27 mouse cellular contexts compared by ENCODE assay signal in genomic region chr10:98611707-98612360, GRCm38 (mm10).
DNase-seq lines count a peak whose midpoint lies in the region; ATAC-seq and TF ChIP-seq lines count a peak whose summit lies in the region.
"Had no signal": no experiment of that assay in that cellular context is flagged by ENCODE, and none has a peak within 500 bp of the region (broad histone marks: within the 10 kb centered on the region; RNA-seq: fewer than 3 reads in every experiment).

No protein-coding gene starts in this region.

- H3K4me2 ChIP-seq in liver, embryonic 14.5 days (ENCODE audit: low read depth): no peak overlapping the region
- no peak overlapping the region for H3K4me2 ChIP-seq in liver, embryonic 12.5 days
- peak overlapping the region; percentile 29 for H3K4me2 ChIP-seq in CH12.LX (ENCODE audit: insufficient read depth, low read depth, poor library complexity, severe bottlenecking)
- H3K4me2 ChIP-seq in hindbrain, embryonic 11.5 days (replicated peaks; ENCODE audit: low read depth, low read length): no peak overlapping the region
- H3K4me2 ChIP-seq: embryonic facial prominence, embryonic 13.5 days; heart, embryonic 11.5 days; hindbrain, embryonic 12.5 days; hindbrain, embryonic 15.5 days had no signal

- no peak for TF ChIP-seq RAD21 in CH12.LX (IDR thresholded peaks at IDR 0.05; ENCODE audit: low read depth, low read length)

- no peaks in the 10 kb centered on the region for H3K36me3 ChIP-seq in liver, embryonic 14.5 days (replicated peaks; ENCODE audit: control insufficient read depth, insufficient read depth, low read depth)
- no peaks in the 10 kb centered on the region for H3K36me3 ChIP-seq in liver, embryonic 12.5 days
- no peaks in the 10 kb centered on the region for H3K36me3 ChIP-seq in CH12.LX (replicated peaks in 1 of 2; ENCODE audit: control insufficient read depth in 1 of 2, insufficient read depth in 1 of 2, low read length in 1 of 2)
- H3K36me3 ChIP-seq in hindbrain, embryonic 11.5 days (ENCODE audit: control insufficient read depth, insufficient read depth, low read length): no peaks in the 10 kb centered on the region
- H3K36me3 ChIP-seq: embryonic facial prominence, embryonic 10.5 days; embryonic facial prominence, embryonic 13.5 days; hindbrain, embryonic 12.5 days; hindbrain, embryonic 15.5 days had no signal

- H3K9me3 ChIP-seq in liver, embryonic 14.5 days (ENCODE audit: control insufficient read depth, low read length): no peaks in the 10 kb centered on the region
- no peaks in the 10 kb centered on the region for H3K9me3 ChIP-seq in liver, embryonic 12.5 days (replicated peaks)
- no peaks in the 10 kb centered on the region for H3K9me3 ChIP-seq in CH12.LX (replicated peaks; ENCODE audit: low read length)
- no peaks in the 10 kb centered on the region for H3K9me3 ChIP-seq in hindbrain, embryonic 11.5 days (ENCODE audit: control insufficient read depth, low read length)
- H3K9me3 ChIP-seq: embryonic facial prominence, embryonic 10.5 days; embryonic facial prominence, embryonic 13.5 days; hindbrain, embryonic 12.5 days; hindbrain, embryonic 15.5 days had no signal

- peaks cover 3% of the 10 kb centered on the region for H3K27me3 ChIP-seq in liver, embryonic 14.5 days (ENCODE audit: control insufficient read depth, insufficient read depth, low read length)
- H3K27me3 ChIP-seq in liver, embryonic 12.5 days (replicated peaks): peaks cover 7% of the 10 kb centered on the region
- no peaks in the 10 kb centered on the region for H3K27me3 ChIP-seq in CH12.LX (replicated peaks)
- H3K27me3 ChIP-seq in hindbrain, embryonic 11.5 days (ENCODE audit: control insufficient read depth, insufficient read depth, low read length): no peaks in the 10 kb centered on the region
- H3K27me3 ChIP-seq: embryonic facial prominence, embryonic 13.5 days; hindbrain, embryonic 12.5 days; hindbrain, embryonic 15.5 days had no signal

- peak; percentile 7; the same call in 1 of the 2 replicates for ATAC-seq in frontal cortex, adult (ENCODE audit: low TSS enrichment)
- ATAC-seq in liver, embryonic 14.5 days (ENCODE audit: insufficient read depth): 0 out of 2 replicates have a peak, but pooled peaks have one; percentile 4
- no peak for ATAC-seq in liver, embryonic 12.5 days
- ATAC-seq in hindbrain, embryonic 11.5 days (ENCODE audit: low FRiP score): no peak
- ATAC-seq: activated CD4-positive, CD25-positive, alpha-beta regulatory T cell, adult 4 months; CD4-positive, CD25-positive, alpha-beta regulatory T cell, adult 4 months; forebrain, embryonic 14.5 days; forebrain, postnatal 0 days; intestine, postnatal 0 days had no signal

- no peaks in the 10 kb centered on the region for H3K4me1 ChIP-seq in liver, embryonic 14.5 days (replicated peaks; ENCODE audit: control insufficient read depth in 2 of 2, insufficient read depth in 2 of 2, low read length in 1 of 2)
- H3K4me1 ChIP-seq in liver, embryonic 12.5 days: no peaks in the 10 kb centered on the region
- H3K4me1 ChIP-seq in CH12.LX (ENCODE audit: control insufficient read depth in 1 of 2, insufficient read depth in 2 of 2): peaks cover 15 to 51% of the 10 kb centered on the region in 2 experiments; a peak in 3 of 4 replicates
- no peaks in the 10 kb centered on the region for H3K4me1 ChIP-seq in hindbrain, embryonic 11.5 days (replicated peaks; ENCODE audit: control insufficient read depth, insufficient read depth, low read length)
- H3K4me1 ChIP-seq: embryonic facial prominence, embryonic 10.5 days; embryonic facial prominence, embryonic 13.5 days; hindbrain, embryonic 12.5 days; hindbrain, embryonic 15.5 days had no signal

- no peak for TF ChIP-seq POLR2A in CH12.LX (IDR thresholded peaks at IDR 0.05; ENCODE audit: low read depth, low read length)

- WGBS in liver, embryonic 14.5 days (ENCODE audit: insufficient replicate concordance): 58% methylated on average over 4 of the region's 4 CpGs
- 60% methylated on average over 4 of the region's 4 CpGs for WGBS in liver, embryonic 12.5 days (ENCODE audit: insufficient replicate concordance)
- WGBS in hindbrain, embryonic 11.5 days: 88% methylated on average over 4 of the region's 4 CpGs

- no peak for TF ChIP-seq EP300 in liver, embryonic 14.5 days (IDR thresholded peaks at IDR 0.05; ENCODE audit: low read depth)
- TF ChIP-seq EP300 in CH12.LX (IDR thresholded peaks at IDR 0.05; ENCODE audit: low read length): 0 out of 2 replicates have a peak, but pooled peaks have one; percentile 53

- no peaks in the 10 kb centered on the region for H3K79me2 ChIP-seq in CH12.LX (replicated peaks; ENCODE audit: control insufficient read depth, extremely low read depth, insufficient read depth, poor library complexity, severe bottlenecking)

- H3K27ac ChIP-seq in liver, embryonic 14.5 days: no peak overlapping the region
- H3K27ac ChIP-seq in liver, embryonic 12.5 days: no peak overlapping the region
- no peak overlapping the region for H3K27ac ChIP-seq in CH12.LX (ENCODE audit: insufficient read depth, low read depth)
- no peak overlapping the region for H3K27ac ChIP-seq in hindbrain, embryonic 11.5 days (ENCODE audit: low read depth, low read length)
- H3K27ac ChIP-seq: embryonic facial prominence, embryonic 10.5 days; embryonic facial prominence, embryonic 13.5 days; hindbrain, embryonic 12.5 days; hindbrain, embryonic 15.5 days had no signal

- dilution Hi-C loops in CH12.LX (cut with MboI; ENCODE audit: extremely low pct_ligation_motif_present, extremely low pct_unique_long_range_greater_than_20kb, low sequenced_read_pairs): no loop called here

- no peak for TF ChIP-seq CTCF in liver, embryonic 14.5 days (IDR thresholded peaks at IDR 0.05; ENCODE audit: low read depth)
- TF ChIP-seq CTCF in CH12.LX (conservative IDR thresholded peaks at IDR 0.05 in 1 of 2, IDR thresholded peaks at IDR 0.05 in 1 of 2; ENCODE audit: low read depth in 2 of 2, low read length in 2 of 2): no peak

- no peak for DNase-seq in frontal cortex, postnatal 25 days (ENCODE audit: low spot score in 2 of 2)
- DNase-seq in liver, embryonic 14.5 days (ENCODE audit: low read depth in 3 of 3, low spot score in 3 of 3): no peak
- DNase-seq in CH12.LX (ENCODE audit: extremely low read depth): peak; percentile 58
- DNase-seq in hindbrain, embryonic 11.5 days (ENCODE audit: low spot score): no peak
- DNase-seq: adrenal gland, adult 8-10 months; adrenal gland, postnatal 25 days; cerebellum, adult 11-12 months; cerebellum, adult 8-10 months; cerebellum, postnatal 10 days; cerebellum, postnatal 36 days; embryo, embryonic 11 days; forebrain, postnatal 0 days; gastrocnemius, postnatal 10 days; gastrocnemius, postnatal 36 days; heart, postnatal 36 days had no signal

- no peak overlapping the region for H3K9ac ChIP-seq in liver, embryonic 14.5 days (replicated peaks)
- H3K9ac ChIP-seq in liver, embryonic 12.5 days: no peak overlapping the region
- no peak overlapping the region; the same call in 1 of the 2 replicates for H3K9ac ChIP-seq in CH12.LX (ENCODE audit: insufficient read depth, low read depth)
- no peak overlapping the region for H3K9ac ChIP-seq in hindbrain, embryonic 11.5 days (ENCODE audit: low read depth, low read length)
- H3K9ac ChIP-seq: embryonic facial prominence, embryonic 13.5 days; forebrain, postnatal 0 days; hindbrain, embryonic 12.5 days; hindbrain, embryonic 15.5 days had no signal

- in situ Hi-C loops in CH12.LX (cut with MboI; ENCODE audit: low pct_ligation_motif_present, low pct_unique_long_range_greater_than_20kb, low sequenced_read_pairs): no loop called here

- no peak overlapping the region for H3K4me3 ChIP-seq in liver, embryonic 14.5 days (ENCODE audit: insufficient read depth in 1 of 2, low read depth in 2 of 2, low read length in 2 of 2)
- no peak overlapping the region for H3K4me3 ChIP-seq in liver, embryonic 12.5 days
- no peak overlapping the region for H3K4me3 ChIP-seq in CH12.LX (replicated peaks in 1 of 3; ENCODE audit: low read depth in 2 of 3, low read length in 2 of 3, poor library complexity in 1 of 3)
- no peak overlapping the region for H3K4me3 ChIP-seq in hindbrain, embryonic 11.5 days (ENCODE audit: low read depth, low read length)
- H3K4me3 ChIP-seq: embryonic facial prominence, embryonic 10.5 days; embryonic facial prominence, embryonic 13.5 days; erythroblast, embryonic 14.5 days; hindbrain, embryonic 12.5 days; hindbrain, embryonic 15.5 days had no signal

TF ChIP-seq in CH12.LX, 34 proteins besides CTCF, POLR2A, EP300 and RAD21:
- TF ChIP-seq CHD2 (IDR thresholded peaks at IDR 0.05; ENCODE audit: low read length) (peak; percentile 67), E2F4 (IDR thresholded peaks at IDR 0.05; ENCODE audit: insufficient replicate concordance, low read depth, low read length) (no peak), IRF4 (IDR thresholded peaks at IDR 0.05; ENCODE audit: low read depth, low read length) (peak; percentile 39; the same call in 1 of the 2 replicates), CHD1 (IDR thresholded peaks at IDR 0.05; ENCODE audit: low read depth, low read length) (0 out of 2 replicates have a peak, but pooled peaks have one; percentile 22), TCF12 (IDR thresholded peaks at IDR 0.05; ENCODE audit: low read depth, low read length) (0 out of 2 replicates have a peak, but pooled peaks have one; percentile 22), SIN3A (IDR thresholded peaks at IDR 0.05; ENCODE audit: low read length) (no peak), POLR2AphosphoS2 (IDR thresholded peaks at IDR 0.05; ENCODE audit: low read depth, low read length) (no peak), BHLHE40 (IDR thresholded peaks at IDR 0.05; ENCODE audit: low read depth, low read length) (peak; percentile 85), ELF1 (IDR thresholded peaks at IDR 0.05; ENCODE audit: low read depth, low read length) (peak; percentile 37; the same call in 1 of the 2 replicates), MEF2A (IDR thresholded peaks at IDR 0.05; ENCODE audit: borderline replicate concordance, low read depth, low read length) (peak; percentile 96), ETS1 (conservative IDR thresholded peaks at IDR 0.05; ENCODE audit: low read depth, low read length) (peak; percentile 97), TBP (conservative IDR thresholded peaks at IDR 0.05; ENCODE audit: low read depth, low read length) (no peak)

Comparison
In these comparisons a context has a peak if more than half of its experiments do, and no peak if none do; other contexts are left out.
1. ATAC-seq: peak in frontal cortex, adult (single experiment) and liver, embryonic 14.5 days (single experiment); none in liver, embryonic 12.5 days (single experiment) and hindbrain, embryonic 11.5 days (single experiment).